Mouse (Mus musculus): Measurements from ENCODE around the gene Ulbp1. TPM values are rescaled to one million over a fixed set of nuclear protein-coding genes. Genes with fewer than 3 reads are reported as not detected.

Gene Ulbp1
- polyA plus RNA-seq, 1 experiment from 2014 or later, result 3.1 TPM

GRCm38 (mm10) chr10:7391935-7392930 lies 81.2 kb downstream of the Ulbp1 start:
- Histone ChIP-seq H3K4me1 (peaks cover 20% of the 10 kb centered on the region), H3K36me3 (no peaks in the 10 kb centered on the region), H3K4me3 (replicated peaks) (peak overlapping the region; percentile 67), H3K4me2 (peak overlapping the region; percentile 100), H3K9me3 (replicated peaks) (no peaks in the 10 kb centered on the region), H3K27me3 (peaks cover 40% of the 10 kb centered on the region), H3K9ac (peak overlapping the region; percentile 35), H3K27ac (no peak overlapping the region)
- WGBS, result under 1% methylated on average over 72 of the region's 73 CpGs
- ATAC-seq (replicated peaks; ENCODE audit: low FRiP score), result peak; percentile 61

- WGBS, result under 1% methylated on average over 20 of the region's 20 CpGs
- H3K27me3 ChIP-seq, result peaks cover 40% of the 10 kb centered on the region
- ATAC-seq (replicated peaks; ENCODE audit: low FRiP score), result peak; percentile 31
- H3K9me3 ChIP-seq (replicated peaks), result no peaks in the 10 kb centered on the region
- H3K36me3 ChIP-seq, result no peaks in the 10 kb centered on the region
- peaks cover 20% of the 10 kb centered on the region for H3K4me1 ChIP-seq
- peak overlapping the region; percentile 35 for H3K9ac ChIP-seq
- H3K4me2 ChIP-seq, result peak overlapping the region; percentile 100
- H3K27ac ChIP-seq, result no peak overlapping the region
- H3K4me3 ChIP-seq (replicated peaks), result peak overlapping the region; percentile 67
These were observed 81.9 kb downstream of the Ulbp1 start for GRCm38 (mm10) chr10:7391561-7391934.

DNA sequence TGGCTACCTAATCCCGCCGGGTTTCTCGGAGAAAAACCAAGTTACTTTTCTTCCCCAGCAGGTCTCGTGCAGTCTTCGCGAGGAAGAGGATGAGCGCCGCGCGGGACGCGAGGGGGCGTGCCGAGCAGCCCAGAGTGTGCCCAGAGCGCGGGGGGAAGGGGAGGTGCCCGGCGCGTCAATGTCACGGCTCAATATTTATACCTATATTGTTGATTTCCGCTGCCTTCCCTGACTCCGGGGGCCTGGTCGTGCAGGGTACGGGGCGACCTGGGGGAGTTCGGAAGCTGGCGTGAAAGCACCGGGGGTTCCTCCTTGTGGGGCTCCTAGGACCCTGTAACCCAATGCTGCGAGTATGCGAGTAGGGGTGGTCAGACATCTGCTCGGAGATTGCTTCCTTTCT lies 82.3 kb downstream of the Ulbp1 start:
- Histone ChIP-seq H3K9ac (peak overlapping the region; percentile 35), H3K9me3 (replicated peaks) (no peaks in the 10 kb centered on the region), H3K4me1 (peaks cover 20% of the 10 kb centered on the region), H3K36me3 (no peaks in the 10 kb centered on the region), H3K4me2 (peak overlapping the region; percentile 100), H3K27ac (no peak overlapping the region), H3K27me3 (peaks cover 40% of the 10 kb centered on the region), H3K4me3 (replicated peaks) (peak overlapping the region; percentile 67)
- under 1% methylated on average over 31 of the region's 31 CpGs for WGBS
- ATAC-seq (replicated peaks; ENCODE audit: low FRiP score), result peak; percentile 57

Other genes with a start within 250 kb of the Ulbp1 start
- gene Lrp11, start 116.2 kb upstream of the Ulbp1 start, polyA plus RNA-seq (2015; fragmentation: Nextera tagmentation; extraction: Ambion mirVana), result 1.8 and 2.4 TPM in 2 replicates
- 55.2 and 58.1 TPM in 2 replicates for gene Nup43, start 193.9 kb upstream of the Ulbp1 start, polyA plus RNA-seq (2015; fragmentation: Nextera tagmentation; extraction: Ambion mirVana)
- gene Pcmt1, start 207.5 kb upstream of the Ulbp1 start, polyA plus RNA-seq (2015; fragmentation: Nextera tagmentation; extraction: Ambion mirVana), result 115 and 122 TPM in 2 replicates
- gene Lats1, start 207.6 kb upstream of the Ulbp1 start, polyA plus RNA-seq (2015; fragmentation: Nextera tagmentation; extraction: Ambion mirVana), result 8.6 and 9.1 TPM in 2 replicates

Data from kidney, embryonic 15.5 days (tissue).